Mouse (Mus musculus): ENCODE measurements at regions not wholly inside any gene's neighbourhood (a gene's known extent, or its start where the extent isn't known, plus 50 kb on each side); places are given as distances from the start of the nearest gene placed in this dataset.

GRCm38 (mm10) chr8:17708409-17708808, 1269.6 kb downstream of the Defb40 start:
- Histone ChIP-seq H3K36me3 (ENCODE audit: control insufficient read depth, insufficient read depth, low read length) (no peaks in the 10 kb centered on the region), H3K4me1 (ENCODE audit: control insufficient read depth, insufficient read depth, low read length) (no peaks in the 10 kb centered on the region), H3K27ac (ENCODE audit: control insufficient read depth, insufficient read depth, low read depth, low read length) (no peak overlapping the region), H3K27me3 (ENCODE audit: control insufficient read depth, insufficient read depth, low read length) (no peaks in the 10 kb centered on the region), H3K4me3 (ENCODE audit: control insufficient read depth, low read depth, low read length) (no peak overlapping the region)
- no peak for TF ChIP-seq CTCF (IDR thresholded peaks at IDR 0.05; ENCODE audit: control insufficient read depth, insufficient read depth, insufficient replicate concordance, low read depth, low read length)
- no peak for TF ChIP-seq POLR2A (IDR thresholded peaks at IDR 0.05; ENCODE audit: control insufficient read depth, low read depth, low read length)

GRCm38 (mm10) chr8:17704289-17704688, 1273.8 kb downstream of the Defb40 start:
- Histone ChIP-seq H3K4me3 (ENCODE audit: control insufficient read depth, low read depth, low read length) (no peak overlapping the region), H3K27ac (ENCODE audit: control insufficient read depth, insufficient read depth, low read depth, low read length) (no peak overlapping the region), H3K27me3 (ENCODE audit: control insufficient read depth, insufficient read depth, low read length) (no peaks in the 10 kb centered on the region), H3K4me1 (ENCODE audit: control insufficient read depth, insufficient read depth, low read length) (no peaks in the 10 kb centered on the region; the same call in 1 of the 2 replicates), H3K36me3 (ENCODE audit: control insufficient read depth, insufficient read depth, low read length) (no peaks in the 10 kb centered on the region)
- TF ChIP-seq POLR2A (IDR thresholded peaks at IDR 0.05; ENCODE audit: control insufficient read depth, low read depth, low read length): no peak

GRCm38 (mm10) chr8:17700362-17700761, 1277.7 kb downstream of the Defb40 start:
- H3K4me3 ChIP-seq (ENCODE audit: control insufficient read depth, low read depth, low read length): peak overlapping the region; percentile 68
- TF ChIP-seq POLR2A (IDR thresholded peaks at IDR 0.05; ENCODE audit: control insufficient read depth, low read depth, low read length) (no peak), CTCF (IDR thresholded peaks at IDR 0.05; ENCODE audit: control insufficient read depth, insufficient read depth, insufficient replicate concordance, low read depth, low read length) (no peak)
- H3K4me1 ChIP-seq (ENCODE audit: control insufficient read depth, insufficient read depth, low read length): no peaks in the 10 kb centered on the region; the same call in 1 of the 2 replicates
- no peaks in the 10 kb centered on the region for H3K27me3 ChIP-seq (ENCODE audit: control insufficient read depth, insufficient read depth, low read length)
- H3K36me3 ChIP-seq (ENCODE audit: control insufficient read depth, insufficient read depth, low read length): no peaks in the 10 kb centered on the region
- no peak overlapping the region for H3K27ac ChIP-seq (ENCODE audit: control insufficient read depth, insufficient read depth, low read depth, low read length)

DNA sequence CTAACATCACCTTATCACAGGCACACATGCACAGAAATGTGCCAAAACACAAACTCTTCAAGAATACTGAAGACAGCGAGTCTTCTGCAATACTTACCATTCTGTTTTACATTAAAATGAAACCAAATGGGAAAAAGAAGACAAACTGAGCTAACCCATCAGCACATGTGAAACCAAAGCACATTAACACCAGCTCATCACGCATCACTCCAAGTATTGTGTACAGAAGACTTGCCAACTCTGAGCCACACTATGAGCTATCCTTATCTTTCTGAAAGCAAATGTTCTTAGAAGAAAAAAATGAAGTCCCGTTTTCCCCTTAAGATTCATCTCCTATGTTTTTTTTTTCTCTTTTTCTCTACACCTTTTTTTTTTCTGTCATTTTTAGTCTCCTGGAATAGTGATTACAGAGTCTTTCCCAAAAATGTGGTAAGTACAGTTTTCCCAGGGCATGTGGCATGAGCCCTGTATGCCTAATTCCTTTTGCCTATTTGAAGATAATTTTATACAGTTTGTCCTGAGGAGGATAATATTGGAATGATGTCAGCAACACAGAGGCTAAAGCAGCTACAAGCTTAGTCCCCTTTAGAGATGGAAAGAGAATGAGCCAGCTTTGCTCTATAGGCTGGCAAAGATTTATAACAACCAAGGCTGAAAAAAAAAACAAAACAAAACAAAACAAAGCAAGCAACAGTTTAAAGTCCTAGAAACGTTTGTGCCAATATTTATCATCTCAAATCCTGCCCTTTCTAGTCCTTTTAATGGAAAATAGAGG, 1287.8 kb downstream of the Defb40 start:
- H3K4me1 ChIP-seq (ENCODE audit: control insufficient read depth, insufficient read depth, low read length): no peaks in the 10 kb centered on the region
- no peak overlapping the region for H3K27ac ChIP-seq (ENCODE audit: control insufficient read depth, insufficient read depth, low read depth, low read length)
- no peaks in the 10 kb centered on the region for H3K27me3 ChIP-seq (ENCODE audit: control insufficient read depth, insufficient read depth, low read length)
- H3K4me3 ChIP-seq (ENCODE audit: control insufficient read depth, low read depth, low read length): no peak overlapping the region
- H3K36me3 ChIP-seq (ENCODE audit: control insufficient read depth, insufficient read depth, low read length): no peaks in the 10 kb centered on the region
- TF ChIP-seq POLR2A (IDR thresholded peaks at IDR 0.05; ENCODE audit: control insufficient read depth, low read depth, low read length) (no peak), CTCF (IDR thresholded peaks at IDR 0.05; ENCODE audit: control insufficient read depth, insufficient read depth, insufficient replicate concordance, low read depth, low read length) (no peak)

GRCm38 (mm10) chr8:17689641-17690040, 1288.4 kb downstream of the Defb40 start:
- Histone ChIP-seq H3K36me3 (ENCODE audit: control insufficient read depth, insufficient read depth, low read length) (no peaks in the 10 kb centered on the region), H3K4me1 (ENCODE audit: control insufficient read depth, insufficient read depth, low read length) (no peaks in the 10 kb centered on the region), H3K27ac (ENCODE audit: control insufficient read depth, insufficient read depth, low read depth, low read length) (no peak overlapping the region), H3K4me3 (ENCODE audit: control insufficient read depth, low read depth, low read length) (no peak overlapping the region), H3K27me3 (ENCODE audit: control insufficient read depth, insufficient read depth, low read length) (no peaks in the 10 kb centered on the region)
- TF ChIP-seq CTCF (IDR thresholded peaks at IDR 0.05; ENCODE audit: control insufficient read depth, insufficient read depth, insufficient replicate concordance, low read depth, low read length): no peak
- no peak for TF ChIP-seq POLR2A (IDR thresholded peaks at IDR 0.05; ENCODE audit: control insufficient read depth, low read depth, low read length)

DNA sequence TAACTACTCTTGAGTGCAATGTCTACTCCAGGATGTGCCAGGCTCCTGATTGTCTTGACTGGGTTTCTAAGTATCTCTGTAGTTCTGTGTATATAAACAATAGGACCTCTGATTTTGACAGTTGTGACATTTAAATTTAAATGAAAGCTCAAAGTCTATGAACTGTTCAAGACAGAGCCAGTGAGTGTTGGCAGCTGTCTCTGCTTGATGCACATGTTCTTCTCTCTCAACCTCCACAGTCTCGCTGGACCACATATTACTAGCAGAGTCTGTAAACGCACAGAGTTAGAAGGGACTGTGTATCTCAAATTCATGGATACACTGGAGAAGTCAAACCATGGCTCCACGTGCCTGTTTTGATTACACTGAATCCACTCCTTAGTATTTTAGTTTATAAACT, 1291.0 kb downstream of the Defb40 start:
- H3K36me3 ChIP-seq (ENCODE audit: control insufficient read depth, insufficient read depth, low read length): no peaks in the 10 kb centered on the region
- H3K4me1 ChIP-seq (ENCODE audit: control insufficient read depth, insufficient read depth, low read length): no peaks in the 10 kb centered on the region
- no peak overlapping the region for H3K27ac ChIP-seq (ENCODE audit: control insufficient read depth, insufficient read depth, low read depth, low read length)
- TF ChIP-seq POLR2A (IDR thresholded peaks at IDR 0.05; ENCODE audit: control insufficient read depth, low read depth, low read length) (no peak), CTCF (IDR thresholded peaks at IDR 0.05; ENCODE audit: control insufficient read depth, insufficient read depth, insufficient replicate concordance, low read depth, low read length) (no peak)
- no peak overlapping the region for H3K4me3 ChIP-seq (ENCODE audit: control insufficient read depth, low read depth, low read length)
- H3K27me3 ChIP-seq (ENCODE audit: control insufficient read depth, insufficient read depth, low read length): no peaks in the 10 kb centered on the region

- H3K4me1 ChIP-seq (ENCODE audit: control insufficient read depth, insufficient read depth, low read length): no peaks in the 10 kb centered on the region
- no peaks in the 10 kb centered on the region for H3K27me3 ChIP-seq (ENCODE audit: control insufficient read depth, insufficient read depth, low read length)
- H3K27ac ChIP-seq (ENCODE audit: control insufficient read depth, insufficient read depth, low read depth, low read length): no peak overlapping the region
- TF ChIP-seq POLR2A (IDR thresholded peaks at IDR 0.05; ENCODE audit: control insufficient read depth, low read depth, low read length) (no peak), CTCF (IDR thresholded peaks at IDR 0.05; ENCODE audit: control insufficient read depth, insufficient read depth, insufficient replicate concordance, low read depth, low read length) (no peak)
- no peak overlapping the region for H3K4me3 ChIP-seq (ENCODE audit: control insufficient read depth, low read depth, low read length)
- no peaks in the 10 kb centered on the region for H3K36me3 ChIP-seq (ENCODE audit: control insufficient read depth, insufficient read depth, low read length)
These were observed 1313.5 kb downstream of the Defb40 start for GRCm38 (mm10) chr8:17664371-17665141.
